14 mouse cellular contexts compared by ENCODE assay signal in the genomic region with DNA sequence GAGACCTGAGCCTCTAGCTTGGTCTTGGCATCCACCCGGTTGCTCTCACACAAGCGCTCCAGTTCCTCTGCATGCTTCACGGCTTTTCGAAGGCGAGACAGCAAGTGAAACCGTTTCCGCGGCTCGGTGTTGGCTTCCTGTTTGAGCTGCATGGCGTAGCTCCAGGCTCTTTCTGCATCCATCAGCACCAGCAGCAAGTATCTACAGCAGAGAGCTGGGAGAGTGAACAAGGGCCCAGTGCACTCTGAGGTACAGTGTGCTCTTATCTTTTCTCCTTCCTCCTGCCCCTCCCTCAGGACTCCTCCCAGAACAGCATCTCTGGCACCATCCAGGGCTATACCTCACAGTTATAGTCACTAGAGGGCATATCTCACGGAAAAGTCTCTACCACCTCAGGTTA. TPM values are rescaled to one million over a fixed set of nuclear protein-coding genes. Genes with fewer than 3 reads are reported as not detected.
DNase-seq lines count a peak whose midpoint lies in the region; ATAC-seq and TF ChIP-seq lines count a peak whose summit lies in the region.
"Had no signal": no experiment of that assay in that cellular context is flagged by ENCODE, and none has a peak within 500 bp of the region (broad histone marks: within the 10 kb centered on the region; RNA-seq: fewer than 3 reads in every experiment).

No protein-coding gene starts in this region.

- DNase-seq in gastrocnemius, adult 2 months: peak; percentile 72
- DNase-seq in gastrocnemius, postnatal 4 days (ENCODE audit: low spot score in 2 of 2): no peak
- peak; percentile 50 for DNase-seq in CH12.LX (ENCODE audit: extremely low read depth)
- peak; percentile 33 for DNase-seq in naive thymus-derived CD4-positive, alpha-beta T cell, adult 2 months (ENCODE audit: low read depth)
- DNase-seq in ovary, postnatal 10 days (ENCODE audit: low spot score): no peak
- no peak for DNase-seq in T-cell, adult 2 months (ENCODE audit: low spot score)
- no peak for DNase-seq in adrenal gland, adult 18-20 months (ENCODE audit: low spot score in 2 of 2)

- H3K4me3 ChIP-seq in gastrocnemius, adult 2 months: no peak overlapping the region
- H3K4me3 ChIP-seq in CH12.LX (replicated peaks in 1 of 3; ENCODE audit: low read depth in 2 of 3, low read length in 2 of 3, poor library complexity in 1 of 3): no peak overlapping the region

- TF ChIP-seq CTCF in gastrocnemius, adult 2 months (IDR thresholded peaks at IDR 0.05): no peak
- peak in 1 of 2 experiments; percentile 21; a peak in 1 of 4 replicates for TF ChIP-seq CTCF in CH12.LX (conservative IDR thresholded peaks at IDR 0.05 in 1 of 2, IDR thresholded peaks at IDR 0.05 in 1 of 2; ENCODE audit: low read depth in 2 of 2, low read length in 2 of 2)

- peak; percentile 42 to 47; a peak in 2 of 4 replicates for ATAC-seq in hematopoietic stem cell, adult 5-6 weeks (replicated peaks in 1 of 2; ENCODE audit: insufficient read depth in 1 of 2, low FRiP score in 2 of 2, low TSS enrichment in 1 of 2, low read depth in 1 of 2, poor library complexity in 2 of 2, severe bottlenecking in 2 of 2)

- no peak for TF ChIP-seq RAD21 in CH12.LX (IDR thresholded peaks at IDR 0.05; ENCODE audit: low read depth, low read length)

- H3K9me3 ChIP-seq in CH12.LX (replicated peaks; ENCODE audit: low read length): no peaks in the 10 kb centered on the region

- in situ Hi-C loops in CH12.LX (cut with MboI; ENCODE audit: low pct_ligation_motif_present, low pct_unique_long_range_greater_than_20kb, low sequenced_read_pairs): no loop called here

- no peak overlapping the region for H3K4me2 ChIP-seq in CH12.LX (ENCODE audit: insufficient read depth, low read depth, poor library complexity, severe bottlenecking)
- H3K4me2 ChIP-seq: midbrain, embryonic 11.5 days had no signal

- H3K36me3 ChIP-seq in CH12.LX (replicated peaks in 1 of 2; ENCODE audit: control insufficient read depth in 1 of 2, insufficient read depth in 1 of 2, low read length in 1 of 2): peaks cover 89 to 97% of the 10 kb centered on the region in 2 experiments

- intact Hi-C loops in gastrocnemius, adult 2 months (cut with DNase I): no loop called here

- TF ChIP-seq POLR2A in CH12.LX (IDR thresholded peaks at IDR 0.05; ENCODE audit: low read depth, low read length): no peak; the same call in 1 of the 2 replicates

- TF ChIP-seq EP300 in CH12.LX (IDR thresholded peaks at IDR 0.05; ENCODE audit: low read length): no peak

- peaks cover 2 to 28% of the 10 kb centered on the region in 2 experiments; a peak in 3 of 4 replicates for H3K4me1 ChIP-seq in CH12.LX (ENCODE audit: control insufficient read depth in 1 of 2, insufficient read depth in 2 of 2)

- H3K79me2 ChIP-seq in CH12.LX (replicated peaks; ENCODE audit: control insufficient read depth, extremely low read depth, insufficient read depth, poor library complexity, severe bottlenecking): peaks cover 15% of the 10 kb centered on the region

- no peak overlapping the region for H3K9ac ChIP-seq in CH12.LX (ENCODE audit: insufficient read depth, low read depth)

- H3K27ac ChIP-seq in gastrocnemius, adult 2 months: peak overlapping the region; percentile 28; the same call in 1 of the 2 replicates
- no peak overlapping the region for H3K27ac ChIP-seq in CH12.LX (ENCODE audit: insufficient read depth, low read depth)

- dilution Hi-C loops in CH12.LX (cut with MboI; ENCODE audit: extremely low pct_ligation_motif_present, extremely low pct_unique_long_range_greater_than_20kb, low sequenced_read_pairs): no loop called here

- H3K27me3 ChIP-seq in CH12.LX (replicated peaks): no peaks in the 10 kb centered on the region

TF ChIP-seq in CH12.LX, 34 proteins besides CTCF, POLR2A, EP300 and RAD21:
- no peak for TF ChIP-seq RCOR1 (conservative IDR thresholded peaks at IDR 0.05; ENCODE audit: low read depth, low read length)
- TF ChIP-seq ZKSCAN1 (IDR thresholded peaks at IDR 0.05; ENCODE audit: borderline replicate concordance, low read depth, low read length): no peak
- TF ChIP-seq E2F4 (IDR thresholded peaks at IDR 0.05; ENCODE audit: insufficient replicate concordance, low read depth, low read length): no peak
- no peak for TF ChIP-seq HCFC1 (IDR thresholded peaks at IDR 0.05; ENCODE audit: low read depth, low read length)
- no peak for TF ChIP-seq ZC3H11A (IDR thresholded peaks at IDR 0.05; ENCODE audit: low read depth, low read length)

RNA-seq across cellular contexts. Expression of gene Srp68, which starts 8.7 kb away (rescaled TPM):
- 10 to 100 TPM; 87.7 to 89.2 TPM for total RNA-seq in gastrocnemius, adult 2 months (2021)
- total RNA-seq in gastrocnemius, postnatal 4 days (2021): 10 to 100 TPM; 94.2 to 94.6 TPM
- total RNA-seq in CH12.LX (2012; rRNA removed) (74.7 and 78.1 TPM in 2 replicates), CH12.LX (2014; rRNA removed) (49.3 and 53.2 TPM in 2 replicates)
- 174 and 184 TPM in 2 replicates for polyA plus RNA-seq in CH12.LX (2012; ENCODE audit: insufficient read length, low read depth)
- 36.5 and 43.6 TPM in 2 replicates for total RNA-seq in hematopoietic stem cell, adult 5-6 weeks (2017)
- total RNA-seq in adrenal gland, adult 18-20 months (2021): 10 to 100 TPM; 72.8 to 75.2 TPM

RNA-seq across cellular contexts. Expression of gene Galr2, which starts 15.4 kb away (rescaled TPM):
- under 1 TPM in 1 of 2 experiments, not detected in 1; 0.33 TPM for total RNA-seq in gastrocnemius, adult 2 months (2021)
- under 1 TPM; 0.37 to 0.75 TPM for total RNA-seq in gastrocnemius, postnatal 4 days (2021)
- total RNA-seq in CH12.LX (2012; rRNA removed): 0.38 and 0.85 TPM in 2 replicates
- total RNA-seq in CH12.LX (2014; rRNA removed): 0.21 TPM in 1 of 2 replicates, not detected in the other
- 1.6 and 1.7 TPM in 2 replicates for polyA plus RNA-seq in CH12.LX (2012; ENCODE audit: insufficient read length, low read depth)
- total RNA-seq in hematopoietic stem cell, adult 5-6 weeks (2017): 0.31 TPM in 1 of 2 replicates, not detected in the other
- total RNA-seq in adrenal gland, adult 18-20 months (2021): under 1 TPM; 0.20 to 0.29 TPM
- total RNA-seq: layer of hippocampus, postnatal 10 days; liver, adult 2 months had no signal
- polyA plus RNA-seq: forebrain, embryonic 11.5 days; heart, embryonic 14.5 days; liver, adult 2 months; spleen, adult 2 months had no signal

RNA-seq across cellular contexts. Expression of gene Evpl, which starts 27.5 kb away (rescaled TPM):
- under 1 TPM in 1 of 2 experiments, not detected in 1; 0.14 TPM for total RNA-seq in gastrocnemius, adult 2 months (2021)
- total RNA-seq in gastrocnemius, postnatal 4 days (2021): under 1 TPM; 0.41 to 0.47 TPM
- 0.17 and 0.21 TPM in 2 replicates for total RNA-seq in CH12.LX (2012; rRNA removed)
- total RNA-seq in CH12.LX (2014; rRNA removed): 0.09 TPM in 1 of 2 replicates, not detected in the other
- polyA plus RNA-seq in CH12.LX (2012; ENCODE audit: insufficient read length, low read depth): 0.20 and 0.23 TPM in 2 replicates
- 2.4 and 2.9 TPM in 2 replicates for total RNA-seq in hematopoietic stem cell, adult 5-6 weeks (2017)
- total RNA-seq in adrenal gland, adult 18-20 months (2021): 1 to 10 TPM in 1 of 2 experiments, under 1 TPM in 1; 0.56 to 1.0 TPM

RNA-seq across cellular contexts. Expression of gene Exoc7, which starts 41.7 kb away (rescaled TPM):
- 100 to 1,000 TPM in 1 of 2 experiments, 10 to 100 TPM in 1; 74.1 to 106 TPM for total RNA-seq in gastrocnemius, adult 2 months (2021)
- 10 to 100 TPM; 87.9 to 99.9 TPM for total RNA-seq in gastrocnemius, postnatal 4 days (2021)
- total RNA-seq in CH12.LX (2012; rRNA removed) (34.0 and 42.1 TPM in 2 replicates), CH12.LX (2014; rRNA removed) (32.2 and 38.8 TPM in 2 replicates)
- 51.8 and 57.6 TPM in 2 replicates for polyA plus RNA-seq in CH12.LX (2012; ENCODE audit: insufficient read length, low read depth)
- 20.4 and 25.8 TPM in 2 replicates for total RNA-seq in hematopoietic stem cell, adult 5-6 weeks (2017)
- total RNA-seq in adrenal gland, adult 18-20 months (2021): 10 to 100 TPM; 53.4 to 54.2 TPM

Comparison
In these comparisons a context has a peak if more than half of its experiments do, and no peak if none do; other contexts are left out.
1. DNase-seq: peak in gastrocnemius, adult 2 months (single experiment), CH12.LX (single experiment) and naive thymus-derived CD4-positive, alpha-beta T cell, adult 2 months (single experiment); none in gastrocnemius, postnatal 4 days (0 of 2), ovary, postnatal 10 days (single experiment), T-cell, adult 2 months (single experiment) and adrenal gland, adult 18-20 months (0 of 2).